In the genomic region with DNA sequence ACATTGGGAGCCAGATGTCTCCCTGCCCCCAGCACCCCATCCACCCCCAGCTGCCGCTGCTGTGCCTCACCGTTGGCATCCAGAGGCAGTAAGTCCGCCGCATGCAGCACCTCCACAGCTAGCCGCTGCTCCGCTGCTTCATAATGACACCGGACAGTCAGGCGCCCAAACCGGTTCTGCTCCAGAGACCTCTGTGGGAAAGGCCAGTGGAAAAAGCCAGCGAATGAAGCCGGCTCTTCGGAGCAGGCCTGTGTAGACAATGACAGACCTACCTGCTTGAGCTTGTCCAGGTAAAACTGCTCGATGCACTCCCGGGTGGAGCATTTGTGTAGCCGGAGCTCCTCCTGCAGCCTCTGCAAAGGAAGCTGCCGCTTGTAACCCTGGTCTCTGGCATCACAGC, we compare ENCODE assay signal across 25 mouse cellular contexts. TPM values are rescaled to one million over a fixed set of nuclear protein-coding genes. Genes with fewer than 3 reads are reported as not detected.
A peak's percentile ranks its signal among the peaks of the same experiment; 100 is the strongest.
DNase-seq lines count a peak whose midpoint lies in the region; ATAC-seq and TF ChIP-seq lines count a peak whose summit lies in the region.
"Had no signal": no experiment of that assay in that cellular context is flagged by ENCODE, and none has a peak within 500 bp of the region (broad histone marks: within the 10 kb centered on the region; RNA-seq: fewer than 3 reads in every experiment).

No protein-coding gene starts in this region.

- H3K9ac ChIP-seq in kidney, embryonic 14.5 days (ENCODE audit: low read depth, low read length) = no peak overlapping the region
- H3K9ac ChIP-seq in stomach, postnatal 0 days (ENCODE audit: low read length) = no peak overlapping the region
- H3K9ac ChIP-seq in intestine, embryonic 16.5 days (ENCODE audit: low read depth, low read length) = no peak overlapping the region
- H3K9ac ChIP-seq: forebrain, embryonic 12.5 days; heart, embryonic 13.5 days; hindbrain, embryonic 12.5 days; limb, embryonic 12.5 days; liver, embryonic 13.5 days; midbrain, embryonic 13.5 days had no signal

- H3K9me3 ChIP-seq in kidney, embryonic 14.5 days (ENCODE audit: control insufficient read depth, low read length) = no peaks in the 10 kb centered on the region
- no peaks in the 10 kb centered on the region for H3K9me3 ChIP-seq in stomach, postnatal 0 days (ENCODE audit: control insufficient read depth, low read length)
- no peaks in the 10 kb centered on the region for H3K9me3 ChIP-seq in intestine, embryonic 16.5 days (ENCODE audit: control insufficient read depth, low read length)
- H3K9me3 ChIP-seq: forebrain, embryonic 12.5 days; heart, embryonic 13.5 days; hindbrain, embryonic 12.5 days; limb, embryonic 12.5 days; liver, embryonic 13.5 days; midbrain, embryonic 13.5 days had no signal

- no peak for ATAC-seq in kidney, embryonic 14.5 days (ENCODE audit: low FRiP score, low TSS enrichment)
- no peak for ATAC-seq in stomach, postnatal 0 days (ENCODE audit: low FRiP score, low TSS enrichment)
- no peak for ATAC-seq in intestine, embryonic 16.5 days
- ATAC-seq: midbrain, embryonic 13.5 days had no signal

- H3K4me3 ChIP-seq in kidney, adult 2 months (ENCODE audit: insufficient read depth, low read depth, low read length) = no peak overlapping the region
- no peak overlapping the region for H3K4me3 ChIP-seq in kidney, embryonic 14.5 days (ENCODE audit: low read length)
- H3K4me3 ChIP-seq in stomach, postnatal 0 days (ENCODE audit: low read depth, low read length) = no peak overlapping the region
- no peak overlapping the region for H3K4me3 ChIP-seq in intestine, embryonic 16.5 days (ENCODE audit: low read length)
- H3K4me3 ChIP-seq: forebrain, embryonic 12.5 days; heart, adult 2 months; heart, embryonic 13.5 days; hindbrain, embryonic 12.5 days; layer of hippocampus, adult 2 months; limb, embryonic 12.5 days; liver, embryonic 13.5 days; midbrain, embryonic 13.5 days had no signal

- 61% methylated on average over 16 of the region's 16 CpGs for WGBS in kidney, adult 2 months
- 82% methylated on average over 16 of the region's 16 CpGs for WGBS in kidney, embryonic 14.5 days
- WGBS in stomach, postnatal 0 days = 63% methylated on average over 16 of the region's 16 CpGs
- WGBS in intestine, embryonic 16.5 days = 77% methylated on average over 16 of the region's 16 CpGs

- no peak for TF ChIP-seq EP300 in stomach, postnatal 0 days (optimal IDR thresholded peaks at IDR 0.05)

- no peak for TF ChIP-seq CTCF in kidney, adult 2 months (conservative IDR thresholded peaks at IDR 0.05; ENCODE audit: insufficient read depth, insufficient read length, low read depth, low read length)
- TF ChIP-seq CTCF in stomach, postnatal 0 days (IDR thresholded peaks at IDR 0.05; ENCODE audit: low read depth) = peak; percentile 43; the same call in 1 of the 2 replicates

- H3K27ac ChIP-seq in kidney, adult 2 months (ENCODE audit: insufficient read depth, low read depth, low read length) = no peak overlapping the region
- no peak overlapping the region for H3K27ac ChIP-seq in kidney, embryonic 14.5 days (ENCODE audit: low read depth, low read length)
- H3K27ac ChIP-seq in stomach, postnatal 0 days (replicated peaks) = no peak overlapping the region
- no peak overlapping the region for H3K27ac ChIP-seq in intestine, embryonic 16.5 days (ENCODE audit: low read length)
- H3K27ac ChIP-seq: forebrain, embryonic 12.5 days; heart, adult 2 months; heart, embryonic 13.5 days; hindbrain, embryonic 12.5 days; kidney, postnatal 0 days; layer of hippocampus, adult 2 months; limb, embryonic 12.5 days; liver, embryonic 13.5 days; midbrain, embryonic 13.5 days had no signal

- no peak for TF ChIP-seq POLR2A in kidney, adult 2 months (IDR thresholded peaks at IDR 0.05; ENCODE audit: low read depth, low read length)

- no peaks in the 10 kb centered on the region for H3K36me3 ChIP-seq in kidney, adult 2 months (ENCODE audit: control insufficient read depth, insufficient read depth, low read length)
- peaks cover 33% of the 10 kb centered on the region for H3K36me3 ChIP-seq in kidney, embryonic 14.5 days (ENCODE audit: control insufficient read depth, insufficient read depth, low read length)
- peaks cover 3% of the 10 kb centered on the region for H3K36me3 ChIP-seq in stomach, postnatal 0 days (ENCODE audit: control insufficient read depth, insufficient read depth, low read length)
- H3K36me3 ChIP-seq in intestine, embryonic 16.5 days (ENCODE audit: control insufficient read depth, insufficient read depth, low read length) = peaks cover 9% of the 10 kb centered on the region

- no peaks in the 10 kb centered on the region for H3K4me1 ChIP-seq in kidney, adult 2 months (ENCODE audit: control insufficient read depth, insufficient read depth, low read length)
- peaks cover 13% of the 10 kb centered on the region for H3K4me1 ChIP-seq in kidney, embryonic 14.5 days (ENCODE audit: control insufficient read depth, insufficient read depth, low read length)
- H3K4me1 ChIP-seq in stomach, postnatal 0 days (replicated peaks; ENCODE audit: control insufficient read depth, insufficient read depth) = peaks cover 4% of the 10 kb centered on the region; the same call in 1 of the 2 replicates
- peaks cover 12% of the 10 kb centered on the region for H3K4me1 ChIP-seq in intestine, embryonic 16.5 days (ENCODE audit: control insufficient read depth, insufficient read depth, low read length)

- peak; percentile 29 for DNase-seq in kidney, adult 2 months
- peak; percentile 64 to 84 for DNase-seq in urinary bladder, adult 18-20 months (ENCODE audit: low spot score in 2 of 2)
- DNase-seq in urinary bladder, postnatal 10 days (ENCODE audit: low spot score) = no peak
- DNase-seq in stomach, postnatal 0 days (ENCODE audit: low spot score) = no peak
- DNase-seq in lung, postnatal 4 days = no peak
- DNase-seq: adrenal gland, postnatal 36 days; gastrocnemius, postnatal 25 days; heart, adult 2 months; heart, postnatal 14 days; liver, embryonic 13.5 days; lung, adult 2 months; lung, postnatal 14 days; right cerebral cortex, postnatal 25 days; spleen, adult 18-20 months; thymus, postnatal 14 days had no signal

- no peaks in the 10 kb centered on the region for H3K27me3 ChIP-seq in kidney, adult 2 months (replicated peaks; ENCODE audit: control insufficient read depth, insufficient read depth, low read length)
- no peaks in the 10 kb centered on the region for H3K27me3 ChIP-seq in kidney, embryonic 14.5 days (ENCODE audit: control insufficient read depth, insufficient read depth, low read length)
- no peaks in the 10 kb centered on the region for H3K27me3 ChIP-seq in stomach, postnatal 0 days (ENCODE audit: control insufficient read depth, insufficient read depth, low read length)
- H3K27me3 ChIP-seq in intestine, embryonic 16.5 days (replicated peaks; ENCODE audit: control insufficient read depth, insufficient read depth, low read length) = no peaks in the 10 kb centered on the region
- H3K27me3 ChIP-seq: CH12.LX; forebrain, embryonic 12.5 days; hindbrain, embryonic 12.5 days; midbrain, embryonic 13.5 days had no signal

- H3K4me2 ChIP-seq in kidney, embryonic 14.5 days (replicated peaks; ENCODE audit: low read depth, low read length) = no peak overlapping the region
- H3K4me2 ChIP-seq in stomach, postnatal 0 days (replicated peaks; ENCODE audit: low read depth) = no peak overlapping the region
- H3K4me2 ChIP-seq in intestine, embryonic 16.5 days (ENCODE audit: low read depth, low read length) = no peak overlapping the region
- H3K4me2 ChIP-seq: forebrain, embryonic 12.5 days; heart, embryonic 13.5 days; hindbrain, embryonic 12.5 days; limb, embryonic 12.5 days; liver, embryonic 13.5 days; midbrain, embryonic 13.5 days had no signal

RNA-seq across cellular contexts. Expression of a gene that starts 4.3 kb away (rescaled TPM):
- polyA plus RNA-seq in kidney, adult 2 months (2012; rRNA removed) = 20.0 and 21.6 TPM in 2 replicates
- polyA plus RNA-seq in kidney, embryonic 14.5 days (2014; fragmentation: Nextera tagmentation; extraction: Ambion mirVana) = 48.9 and 51.4 TPM in 2 replicates
- 31.3 and 33.7 TPM in 2 replicates for polyA plus RNA-seq in stomach, postnatal 0 days (2015; fragmentation: Nextera tagmentation; extraction: Ambion mirVana)
- polyA plus RNA-seq in intestine, embryonic 16.5 days (2015; fragmentation: Nextera tagmentation; extraction: Ambion mirVana) = 33.1 and 37.0 TPM in 2 replicates

RNA-seq across cellular contexts. Expression of a gene that starts 4.3 kb away (rescaled TPM):
- polyA plus RNA-seq in kidney, adult 2 months (2012; rRNA removed) = 121 and 123 TPM in 2 replicates
- 33.8 and 41.5 TPM in 2 replicates for polyA plus RNA-seq in kidney, embryonic 14.5 days (2014; fragmentation: Nextera tagmentation; extraction: Ambion mirVana)
- 36.0 and 39.3 TPM in 2 replicates for polyA plus RNA-seq in stomach, postnatal 0 days (2015; fragmentation: Nextera tagmentation; extraction: Ambion mirVana)
- polyA plus RNA-seq in intestine, embryonic 16.5 days (2015; fragmentation: Nextera tagmentation; extraction: Ambion mirVana) = 40.6 and 45.8 TPM in 2 replicates

RNA-seq across cellular contexts. Expression of a gene that starts 11.9 kb away (rescaled TPM):
- 5.6 and 6.9 TPM in 2 replicates for polyA plus RNA-seq in kidney, adult 2 months (2012; rRNA removed)
- polyA plus RNA-seq in kidney, embryonic 14.5 days (2014; fragmentation: Nextera tagmentation; extraction: Ambion mirVana) = 0.76 and 1.9 TPM in 2 replicates
- polyA plus RNA-seq in stomach, postnatal 0 days (2015; fragmentation: Nextera tagmentation; extraction: Ambion mirVana) = 1.2 and 1.3 TPM in 2 replicates
- 2.5 and 4.0 TPM in 2 replicates for polyA plus RNA-seq in intestine, embryonic 16.5 days (2015; fragmentation: Nextera tagmentation; extraction: Ambion mirVana)

RNA-seq across cellular contexts. Expression of a gene that starts 30.2 kb away (rescaled TPM):
- polyA plus RNA-seq in kidney, adult 2 months (2012; rRNA removed) = 110 and 128 TPM in 2 replicates
- polyA plus RNA-seq in kidney, embryonic 14.5 days (2014; fragmentation: Nextera tagmentation; extraction: Ambion mirVana) = 675 and 744 TPM in 2 replicates
- 308 and 318 TPM in 2 replicates for polyA plus RNA-seq in stomach, postnatal 0 days (2015; fragmentation: Nextera tagmentation; extraction: Ambion mirVana)
- polyA plus RNA-seq in intestine, embryonic 16.5 days (2015; fragmentation: Nextera tagmentation; extraction: Ambion mirVana) = 430 and 478 TPM in 2 replicates

RNA-seq across cellular contexts. Expression of a gene that starts 54.0 kb away (rescaled TPM):
- polyA plus RNA-seq in kidney, adult 2 months (2012; rRNA removed) = not detected in 2 replicates
- not detected in 2 replicates for polyA plus RNA-seq in kidney, embryonic 14.5 days (2014; fragmentation: Nextera tagmentation; extraction: Ambion mirVana)
- polyA plus RNA-seq in stomach, postnatal 0 days (2015; fragmentation: Nextera tagmentation; extraction: Ambion mirVana) = 0.50 and 0.52 TPM in 2 replicates
- polyA plus RNA-seq in intestine, embryonic 16.5 days (2015; fragmentation: Nextera tagmentation; extraction: Ambion mirVana) = 0.39 and 0.62 TPM in 2 replicates
- polyA plus RNA-seq: forebrain, embryonic 12.5 days; hindbrain, embryonic 12.5 days; limb, embryonic 12.5 days; midbrain, embryonic 13.5 days had no signal

Comparison
In these comparisons a context has a peak if more than half of its experiments do, and no peak if none do; other contexts are left out.
1. DNase-seq: peak in kidney, adult 2 months (single experiment) and urinary bladder, adult 18-20 months (2 of 2); none in urinary bladder, postnatal 10 days (single experiment), stomach, postnatal 0 days (single experiment) and lung, postnatal 4 days (0 of 2).